Mouse (Mus musculus) ES-Bruce4 (cell line): ENCODE measurements around the gene Cyb561d2.
A peak's percentile ranks its signal among the peaks of the same experiment; 100 is the strongest.
"Not testable (repeated sequence)": the region's sequence is repeated elsewhere in the genome, so short reads cannot be mapped to it uniquely, and the experiment has no call there.

Experiments
- CTCF ChIP-seq: IDR thresholded peaks from one replicate; pipeline ENCODE4 v1.8.1; 2011; ENCODE audit warnings: low read depth, low read length
- POLR2A ChIP-seq: IDR thresholded peaks from one replicate; pipeline ENCODE4 v1.8.1; 2011; ENCODE audit warnings: low read length; ENCODE audit not compliant: insufficient read depth

GRCm38 (mm10) chr9:107565556-107565955 lies 23.6 kb upstream of the Cyb561d2 start:
- peak; percentile 11 for TF ChIP-seq CTCF
- not testable (repeated sequence) for TF ChIP-seq POLR2A
